Mouse (Mus musculus) myocyte (in vitro differentiated cells): ENCODE data around the gene Crybb1. TPM values are rescaled to one million over a fixed set of nuclear protein-coding genes. Genes with fewer than 3 reads are reported as not detected.

Source experiments
- H3K27me3 ChIP-seq: one replicate; pipeline ENCODE4 v1.6.1; 2011; ENCODE audit not compliant: control insufficient read depth, insufficient read depth, insufficient read length
- H3K36me3 ChIP-seq: one replicate; pipeline ENCODE4 v1.6.1; 2011; ENCODE audit not compliant: control insufficient read depth, insufficient read depth
- H3K4me2 ChIP-seq: one replicate; pipeline ENCODE4 v1.6.1; 2011; ENCODE audit warnings: low read depth, control low read depth
- H3K4me3 ChIP-seq: one replicate; pipeline ENCODE4 v1.5.1; 2011; ENCODE audit warnings: mild to moderate bottlenecking, control low read depth, moderate library complexity
- H3K79me2 ChIP-seq: one replicate; pipeline ENCODE4 v1.6.1; 2011; ENCODE audit not compliant: control insufficient read depth, insufficient read depth
- H3ac ChIP-seq: one replicate; pipeline ENCODE4 v1.6.1; 2011; ENCODE audit not compliant: control insufficient read depth, insufficient read length
- CEBPB ChIP-seq: IDR thresholded peaks from 2 replicates; pipeline ENCODE4 v1.6.1; 2011; ENCODE audit warnings: mild to moderate bottlenecking, moderate library complexity; ENCODE audit not compliant: poor library complexity, insufficient read depth, severe bottlenecking
- E2F4 ChIP-seq: IDR thresholded peaks from one replicate; pipeline ENCODE4 v1.6.1; 2011; ENCODE audit warnings: mild to moderate bottlenecking, control low read depth, moderate library complexity; ENCODE audit not compliant: insufficient read depth
- MAX ChIP-seq: IDR thresholded peaks from one replicate; pipeline ENCODE4 v1.6.1; 2011; ENCODE audit warnings: low read depth, mild to moderate bottlenecking, control low read depth
- MYOD1 ChIP-seq, 3 experiments: IDR thresholded peaks; one replicate each; pipeline ENCODE4 v1.6.1; 2011; ENCODE audit warnings: control low read depth in 2 of 3, low read depth in 2 of 3, mild to moderate bottlenecking in 2 of 3, moderate library complexity in 1 of 3; ENCODE audit not compliant: insufficient read length in 2 of 3, control insufficient read depth in 1 of 3
- MYOG ChIP-seq, 3 experiments: IDR thresholded peaks; one replicate each; pipeline ENCODE4 v1.6.1; 2011; ENCODE audit warnings: control low read depth in 2 of 3, low read depth in 2 of 3, mild to moderate bottlenecking in 2 of 3; ENCODE audit not compliant: insufficient read length in 2 of 3, control insufficient read depth in 1 of 3, insufficient read depth in 1 of 3
- POLR2A ChIP-seq: IDR thresholded peaks from one replicate; pipeline ENCODE4 v1.6.1; 2011; ENCODE audit warnings: low read depth, mild to moderate bottlenecking, control low read depth, moderate library complexity; ENCODE audit not compliant: insufficient read length
- POLR2AphosphoS2 ChIP-seq: IDR thresholded peaks from one replicate; pipeline ENCODE4 v1.6.1; 2011; ENCODE audit warnings: low read depth, control low read depth; ENCODE audit not compliant: insufficient read length
- REST ChIP-seq: IDR thresholded peaks from one replicate; pipeline ENCODE4 v1.6.1; 2011; ENCODE audit warnings: mild to moderate bottlenecking, control low read depth, moderate library complexity; ENCODE audit not compliant: insufficient read depth, insufficient read length
- SRF ChIP-seq: IDR thresholded peaks from one replicate; pipeline ENCODE4 v1.6.1; 2011; ENCODE audit warnings: low read depth; ENCODE audit not compliant: control insufficient read depth, insufficient read length
- TCF12 ChIP-seq: IDR thresholded peaks from one replicate; pipeline ENCODE4 v1.6.1; 2011; ENCODE audit warnings: mild to moderate bottlenecking, control low read depth; ENCODE audit not compliant: poor library complexity, insufficient read depth, severe bottlenecking
- TCF3 ChIP-seq: IDR thresholded peaks from one replicate; pipeline ENCODE4 v1.6.1; 2011; ENCODE audit warnings: low read depth, control low read depth; ENCODE audit not compliant: insufficient read length
- USF1 ChIP-seq: IDR thresholded peaks from one replicate; pipeline ENCODE4 v1.6.1; 2011; ENCODE audit warnings: low read depth, mild to moderate bottlenecking, control low read depth, moderate library complexity
- polyA plus RNA-seq: library from polyadenylated mRNA; unstranded; fragments of >200 nt; fragmentation: generic; extraction: Trizol; gene quantifications from one replicate; pipeline ENCODE4 v1.2.1, GENCODE M21; 2012; ENCODE audit warnings: missing spikeins

The Crybb1 gene
- polyA plus RNA-seq, 1 experiment = 0.36 TPM

- TF ChIP-seq POLR2A (no peak), USF1 (no peak)
- Histone ChIP-seq H3K27me3 (peaks cover 5% of the 10 kb centered on the region), H3K4me3 (no peak overlapping the region), H3ac (no peak overlapping the region), H3K79me2 (no peaks in the 10 kb centered on the region), H3K36me3 (no peaks in the 10 kb centered on the region), H3K4me2 (no peak overlapping the region)
Observed at GRCm38 (mm10) chr5:112211911-112212310, 43.7 kb upstream of the Crybb1 start.

GRCm38 (mm10) chr5:112212711-112213264 lies 42.8 kb upstream of the Crybb1 start:
- Histone ChIP-seq H3K36me3 (no peaks in the 10 kb centered on the region), H3K4me2 (no peak overlapping the region), H3K79me2 (no peaks in the 10 kb centered on the region), H3ac (no peak overlapping the region), H3K4me3 (no peak overlapping the region), H3K27me3 (no peaks in the 10 kb centered on the region)
- no peak for TF ChIP-seq CEBPB
- TF ChIP-seq USF1 = no peak
- TF ChIP-seq TCF12 = no peak
- TF ChIP-seq POLR2A = no peak
- TF ChIP-seq MYOG (IDR thresholded peaks at IDR 0.05; ENCODE audit: control insufficient read depth in 1 of 3, insufficient read depth in 1 of 3, insufficient read length in 2 of 3, low read depth in 2 of 3) = no peak
- no peak for TF ChIP-seq MYOD1 (IDR thresholded peaks at IDR 0.05; ENCODE audit: control insufficient read depth in 1 of 3, insufficient read length in 2 of 3, low read depth in 2 of 3)
- TF ChIP-seq TCF3 = no peak
- no peak for TF ChIP-seq E2F4
- TF ChIP-seq MAX = no peak
- TF ChIP-seq REST = no peak
- no peak for TF ChIP-seq SRF
- TF ChIP-seq POLR2AphosphoS2 = no peak

- Histone ChIP-seq H3K79me2 (no peaks in the 10 kb centered on the region), H3K4me2 (no peak overlapping the region), H3K27me3 (no peaks in the 10 kb centered on the region), H3ac (no peak overlapping the region), H3K4me3 (no peak overlapping the region), H3K36me3 (no peaks in the 10 kb centered on the region)
- no peak for TF ChIP-seq MAX
- no peak for TF ChIP-seq USF1
- no peak for TF ChIP-seq REST
- no peak for TF ChIP-seq TCF3
- TF ChIP-seq E2F4 = no peak
- no peak for TF ChIP-seq CEBPB
- TF ChIP-seq MYOG (IDR thresholded peaks at IDR 0.05; ENCODE audit: control insufficient read depth in 1 of 3, insufficient read depth in 1 of 3, insufficient read length in 2 of 3, low read depth in 2 of 3) = no peak
- no peak for TF ChIP-seq POLR2AphosphoS2
- TF ChIP-seq MYOD1 (IDR thresholded peaks at IDR 0.05; ENCODE audit: control insufficient read depth in 1 of 3, insufficient read length in 2 of 3, low read depth in 2 of 3) = no peak
- no peak for TF ChIP-seq SRF
- no peak for TF ChIP-seq POLR2A
- no peak for TF ChIP-seq TCF12
Observed at GRCm38 (mm10) chr5:112213331-112214240, 42.0 kb upstream of the Crybb1 start.

GRCm38 (mm10) chr5:112214419-112214818 lies 41.2 kb upstream of the Crybb1 start:
- Histone ChIP-seq H3ac (no peak overlapping the region), H3K36me3 (no peaks in the 10 kb centered on the region), H3K4me2 (no peak overlapping the region), H3K4me3 (no peak overlapping the region), H3K27me3 (no peaks in the 10 kb centered on the region), H3K79me2 (no peaks in the 10 kb centered on the region)
- TF ChIP-seq TCF12 (no peak), POLR2AphosphoS2 (no peak), CEBPB (no peak), POLR2A (no peak), MYOD1 (IDR thresholded peaks at IDR 0.05; ENCODE audit: control insufficient read depth in 1 of 3, insufficient read length in 2 of 3, low read depth in 2 of 3) (no peak), MYOG (IDR thresholded peaks at IDR 0.05; ENCODE audit: control insufficient read depth in 1 of 3, insufficient read depth in 1 of 3, insufficient read length in 2 of 3, low read depth in 2 of 3) (no peak), REST (no peak), MAX (no peak), SRF (no peak), TCF3 (no peak), E2F4 (no peak), USF1 (no peak)
